Mouse (Mus musculus): ENCODE measurements around the gene Cfap73.
A peak's percentile ranks its signal among the peaks of the same experiment; 100 is the strongest.

The Cfap73 gene

GRCm38 (mm10) chr5:120615903-120616302 lies 18.1 kb downstream of the Cfap73 start:
- peak in 1 of 2 experiments; percentile 49 for DNase-seq (ENCODE audit: low read depth in 1 of 2, low spot score in 2 of 2)

GRCm38 (mm10) chr5:120612822-120613604 lies 21.0 kb downstream of the Cfap73 start:
- DNase-seq (ENCODE audit: low read depth in 1 of 2, low spot score in 2 of 2), result peak; percentile 100

GRCm38 (mm10) chr5:120612442-120612821 lies 21.6 kb downstream of the Cfap73 start, which contains the start of the genes Rita1 and Ddx54:
TSS of gene Rita1 (minus strand) at chr5:120612589.
TSS of gene Ddx54 (plus strand) at chr5:120612739.
- DNase-seq (ENCODE audit: low read depth in 1 of 2, low spot score in 2 of 2), result peak in 1 of 2 experiments; percentile 94

GRCm38 (mm10) chr5:120611416-120611815 lies 22.6 kb downstream of the Cfap73 start:
- no peak for DNase-seq (ENCODE audit: low read depth in 1 of 2, low spot score in 2 of 2)

GRCm38 (mm10) chr5:120610906-120611305 lies 23.1 kb downstream of the Cfap73 start:
- no peak for DNase-seq (ENCODE audit: low read depth in 1 of 2, low spot score in 2 of 2)

- DNase-seq (ENCODE audit: low read depth in 1 of 2, low spot score in 2 of 2), result no peak
These were observed 24.7 kb downstream of the Cfap73 start for GRCm38 (mm10) chr5:120609246-120609775.

- no peak for DNase-seq (ENCODE audit: low read depth in 1 of 2, low spot score in 2 of 2)
These were observed 26.7 kb downstream of the Cfap73 start for GRCm38 (mm10) chr5:120607335-120607734.

GRCm38 (mm10) chr5:120606590-120607200 lies 27.3 kb downstream of the Cfap73 start:
- DNase-seq (ENCODE audit: low read depth in 1 of 2, low spot score in 2 of 2), result no peak

GRCm38 (mm10) chr5:120605688-120606087 lies 28.3 kb downstream of the Cfap73 start:
- DNase-seq (ENCODE audit: low read depth in 1 of 2, low spot score in 2 of 2), result peak; percentile 68 to 76

GRCm38 (mm10) chr5:120605241-120605661 lies 28.8 kb downstream of the Cfap73 start:
- DNase-seq (ENCODE audit: low read depth in 1 of 2, low spot score in 2 of 2), result no peak

GRCm38 (mm10) chr5:120604839-120605238 lies 29.2 kb downstream of the Cfap73 start:
- peak in 1 of 2 experiments; percentile 63 for DNase-seq (ENCODE audit: low read depth in 1 of 2, low spot score in 2 of 2)

- no peak for DNase-seq (ENCODE audit: low read depth in 1 of 2, low spot score in 2 of 2)
These were observed 30.5 kb downstream of the Cfap73 start for GRCm38 (mm10) chr5:120603515-120603914.

GRCm38 (mm10) chr5:120602210-120602609 lies 31.8 kb downstream of the Cfap73 start:
- no peak for DNase-seq (ENCODE audit: low read depth in 1 of 2, low spot score in 2 of 2)

GRCm38 (mm10) chr5:120600946-120601668 lies 32.9 kb downstream of the Cfap73 start:
- DNase-seq (ENCODE audit: low read depth in 1 of 2, low spot score in 2 of 2), result no peak

- DNase-seq (ENCODE audit: low read depth in 1 of 2, low spot score in 2 of 2), result no peak
These were observed 34.4 kb downstream of the Cfap73 start for GRCm38 (mm10) chr5:120599625-120600024.

- no peak for DNase-seq (ENCODE audit: low read depth in 1 of 2, low spot score in 2 of 2)
These were observed 39.5 kb downstream of the Cfap73 start for GRCm38 (mm10) chr5:120594485-120594884.

- no peak for DNase-seq (ENCODE audit: low read depth in 1 of 2, low spot score in 2 of 2)
These were observed 41.9 kb downstream of the Cfap73 start for GRCm38 (mm10) chr5:120592141-120592540.

GRCm38 (mm10) chr5:120590356-120591010 lies 43.6 kb downstream of the Cfap73 start:
- DNase-seq (ENCODE audit: low read depth in 1 of 2, low spot score in 2 of 2), result no peak

- DNase-seq (ENCODE audit: low read depth in 1 of 2, low spot score in 2 of 2), result peak; percentile 95 to 96
These were observed 45.4 kb downstream of the Cfap73 start, which contains the start of the genes Tpcn1 and Iqcd for GRCm38 (mm10) chr5:120588569-120589094. TSS of gene Tpcn1 (minus strand) at chr5:120588673. TSS of gene Iqcd (plus strand) at chr5:120589016.

- DNase-seq (ENCODE audit: low read depth in 1 of 2, low spot score in 2 of 2), result no peak
These were observed 46.0 kb downstream of the Cfap73 start for GRCm38 (mm10) chr5:120587940-120588568.
